Mouse (Mus musculus) kidney, embryonic 16.5 days (tissue): ENCODE measurements around the gene Zfp14. TPM values are rescaled to one million over a fixed set of nuclear protein-coding genes. Genes with fewer than 3 reads are reported as not detected.

Experiments used
- ATAC-seq: fragments of 200-750 bp; cut with Nextera tagmentation; 2 replicates; pipeline ENCODE4 v1.8.0; 2017; ENCODE audit warnings: moderate TSS enrichment; ENCODE audit not compliant: low FRiP score, low TSS enrichment
- H3K27ac ChIP-seq: fragments of 300-500 bp; sonication (generic); 2 replicates; pipeline ENCODE4 v1.5.1; 2014; ENCODE audit warnings: low read length
- H3K27me3 ChIP-seq: fragments of 300-500 bp; sonication (generic); 2 replicates; pipeline ENCODE4 v1.6.1; 2014; ENCODE audit warnings: low read length, control low read depth, mixed read lengths; ENCODE audit not compliant: insufficient read depth
- H3K36me3 ChIP-seq: fragments of 300-500 bp; sonication (generic); 2 replicates; pipeline ENCODE4 v1.6.1; 2014; ENCODE audit warnings: low read length, control low read depth, mixed read lengths; ENCODE audit not compliant: insufficient read depth
- H3K4me1 ChIP-seq: fragments of 300-500 bp; sonication (generic); 2 replicates; pipeline ENCODE4 v1.6.1; 2014; ENCODE audit warnings: low read length, control low read depth, mixed read lengths; ENCODE audit not compliant: insufficient read depth
- H3K4me2 ChIP-seq: fragments of 300-500 bp; sonication (generic); replicated peaks from 2 replicates; pipeline ENCODE4 v1.6.1; 2014; ENCODE audit warnings: low read depth, low read length
- H3K4me3 ChIP-seq: fragments of 300-500 bp; sonication (generic); 2 replicates; pipeline ENCODE4 v1.5.1; 2014; ENCODE audit warnings: mild to moderate bottlenecking, low read length
- H3K9ac ChIP-seq: fragments of 300-500 bp; sonication (generic); replicated peaks from 2 replicates; pipeline ENCODE4 v1.6.1; 2014; ENCODE audit warnings: low read length
- H3K9me3 ChIP-seq: fragments of 300-500 bp; sonication (generic); 2 replicates; pipeline ENCODE4 v1.6.1; 2016; ENCODE audit warnings: low read length, control low read depth
- WGBS: fragments of 180-500 bp; shearing (Covaris S2); extraction: QIAGEN DNeasy Blood & Tissue Kit; methylation state at CpG from one replicate; pipeline ENCODE4 v1.1.7; 2014; 5-methylcytosine and 5-hydroxymethylcytosine counted together
- polyA plus RNA-seq: library from polyadenylated mRNA; unstranded; fragments of >200 nt; fragmentation: Nextera tagmentation; extraction: Ambion mirVana; gene quantifications from 2 replicates; pipeline ENCODE4 v1.2.1, GENCODE M21; 2015

Zfp14 gene
- polyA plus RNA-seq, 1 experiment from 2014 or later = 4.1 TPM

- H3K9ac ChIP-seq = no peak overlapping the region
- H3K36me3 ChIP-seq = peaks cover 14% of the 10 kb centered on the region
- no peak for ATAC-seq
- no peaks in the 10 kb centered on the region for H3K9me3 ChIP-seq
- no peaks in the 10 kb centered on the region for H3K4me1 ChIP-seq
- H3K27me3 ChIP-seq = no peaks in the 10 kb centered on the region
- no peak overlapping the region for H3K4me3 ChIP-seq
- no peak overlapping the region for H3K27ac ChIP-seq
- WGBS = 95% methylated on average over 12 of the region's 12 CpGs
- H3K4me2 ChIP-seq = no peak overlapping the region
Measured at GRCm38 (mm10) chr7:30034331-30034730, 16.8 kb downstream of the Zfp14 start.

GRCm38 (mm10) chr7:30031379-30031778, 19.8 kb downstream of the Zfp14 start:
- H3K9ac ChIP-seq = no peak overlapping the region
- H3K9me3 ChIP-seq = no peaks in the 10 kb centered on the region
- no peak for ATAC-seq
- WGBS = 86% methylated on average over 3 of the region's 3 CpGs
- H3K4me3 ChIP-seq = no peak overlapping the region
- H3K27ac ChIP-seq = no peak overlapping the region
- no peaks in the 10 kb centered on the region for H3K4me1 ChIP-seq
- no peak overlapping the region for H3K4me2 ChIP-seq
- no peaks in the 10 kb centered on the region for H3K27me3 ChIP-seq
- 0 out of 2 replicates have a peak, but pooled peaks cover 6% of the 10 kb centered on the region for H3K36me3 ChIP-seq

- WGBS = 23% methylated on average over 6 of the region's 6 CpGs
Measured at GRCm38 (mm10) chr7:30030677-30031076, 20.5 kb downstream of the Zfp14 start.

GRCm38 (mm10) chr7:30028572-30028971, 22.6 kb downstream of the Zfp14 start:
- Histone ChIP-seq H3K4me2 (no peak overlapping the region), H3K27me3 (no peaks in the 10 kb centered on the region), H3K4me1 (no peaks in the 10 kb centered on the region), H3K27ac (no peak overlapping the region), H3K4me3 (no peak overlapping the region), H3K9me3 (no peaks in the 10 kb centered on the region), H3K9ac (no peak overlapping the region), H3K36me3 (peaks cover 18% of the 10 kb centered on the region; the same call in 1 of the 2 replicates)
- WGBS = 94% methylated on average over 3 of the region's 3 CpGs
- ATAC-seq = no peak

More at GRCm38 (mm10) chr7:30030677-30031076, 20.5 kb downstream of the Zfp14 start:
- H3K27ac ChIP-seq = no peak overlapping the region
- H3K4me2 ChIP-seq = no peak overlapping the region
- no peak overlapping the region for H3K4me3 ChIP-seq
- no peak for ATAC-seq
- no peaks in the 10 kb centered on the region for H3K4me1 ChIP-seq
- H3K9ac ChIP-seq = no peak overlapping the region
- H3K9me3 ChIP-seq = no peaks in the 10 kb centered on the region
- H3K36me3 ChIP-seq = 0 out of 2 replicates have a peak, but pooled peaks cover 6% of the 10 kb centered on the region
- H3K27me3 ChIP-seq = no peaks in the 10 kb centered on the region

- H3K9ac ChIP-seq = no peak overlapping the region
- H3K36me3 ChIP-seq = peaks cover 30% of the 10 kb centered on the region
- 61% methylated on average over 4 of the region's 4 CpGs for WGBS
- no peak overlapping the region for H3K4me3 ChIP-seq
- H3K27ac ChIP-seq = no peak overlapping the region
- no peak for ATAC-seq
- no peak overlapping the region for H3K4me2 ChIP-seq
- H3K4me1 ChIP-seq = no peaks in the 10 kb centered on the region
- H3K9me3 ChIP-seq = no peaks in the 10 kb centered on the region
- no peaks in the 10 kb centered on the region for H3K27me3 ChIP-seq
Measured at GRCm38 (mm10) chr7:30027331-30027730, 23.8 kb downstream of the Zfp14 start.

GRCm38 (mm10) chr7:30025358-30025757, 25.8 kb downstream of the Zfp14 start:
- Histone ChIP-seq H3K4me2 (no peak overlapping the region), H3K36me3 (peaks cover 37% of the 10 kb centered on the region), H3K9me3 (no peaks in the 10 kb centered on the region), H3K27ac (no peak overlapping the region), H3K27me3 (no peaks in the 10 kb centered on the region), H3K4me3 (no peak overlapping the region), H3K9ac (no peak overlapping the region), H3K4me1 (no peaks in the 10 kb centered on the region)
- no peak for ATAC-seq
- WGBS = 75% methylated on average over 5 of the region's 5 CpGs

GRCm38 (mm10) chr7:30023800-30024199, 27.4 kb downstream of the Zfp14 start:
- H3K4me3 ChIP-seq = no peak overlapping the region
- H3K27ac ChIP-seq = no peak overlapping the region
- H3K9ac ChIP-seq = no peak overlapping the region
- H3K4me1 ChIP-seq = no peaks in the 10 kb centered on the region
- H3K27me3 ChIP-seq = no peaks in the 10 kb centered on the region
- WGBS = 88% methylated on average over 8 of the region's 8 CpGs
- no peak for ATAC-seq
- H3K9me3 ChIP-seq = no peaks in the 10 kb centered on the region
- peaks cover 47% of the 10 kb centered on the region for H3K36me3 ChIP-seq
- no peak overlapping the region for H3K4me2 ChIP-seq

GRCm38 (mm10) chr7:30023324-30023723, 27.9 kb downstream of the Zfp14 start:
- no peaks in the 10 kb centered on the region for H3K9me3 ChIP-seq
- no peaks in the 10 kb centered on the region for H3K27me3 ChIP-seq
- no peaks in the 10 kb centered on the region for H3K4me1 ChIP-seq
- peaks cover 51% of the 10 kb centered on the region for H3K36me3 ChIP-seq
- H3K9ac ChIP-seq = no peak overlapping the region
- WGBS = 96% methylated on average over 9 of the region's 9 CpGs
- no peak overlapping the region for H3K27ac ChIP-seq
- no peak overlapping the region for H3K4me2 ChIP-seq
- ATAC-seq = no peak
- no peak overlapping the region for H3K4me3 ChIP-seq

GRCm38 (mm10) chr7:30019543-30019942, 31.6 kb downstream of the Zfp14 start:
- H3K4me3 ChIP-seq = no peak overlapping the region
- no peak overlapping the region for H3K9ac ChIP-seq
- peaks cover 71% of the 10 kb centered on the region for H3K36me3 ChIP-seq
- H3K9me3 ChIP-seq = no peaks in the 10 kb centered on the region
- 88% methylated on average over 2 of the region's 2 CpGs for WGBS
- H3K27me3 ChIP-seq = no peaks in the 10 kb centered on the region
- H3K4me2 ChIP-seq = no peak overlapping the region
- no peak overlapping the region for H3K27ac ChIP-seq
- no peaks in the 10 kb centered on the region for H3K4me1 ChIP-seq
- no peak for ATAC-seq

GRCm38 (mm10) chr7:30017226-30017625, 34.0 kb downstream of the Zfp14 start:
- H3K27me3 ChIP-seq = no peaks in the 10 kb centered on the region
- no peak overlapping the region for H3K4me3 ChIP-seq
- H3K9me3 ChIP-seq = no peaks in the 10 kb centered on the region
- no peak overlapping the region for H3K9ac ChIP-seq
- peaks cover 61% of the 10 kb centered on the region for H3K36me3 ChIP-seq
- no peak overlapping the region for H3K27ac ChIP-seq
- no peak for ATAC-seq
- no peak overlapping the region for H3K4me2 ChIP-seq
- no peaks in the 10 kb centered on the region for H3K4me1 ChIP-seq
- WGBS = 88% methylated on average over 6 of the region's 6 CpGs
